Mouse (Mus musculus) limb, embryonic 14.5 days (tissue): ENCODE results near the gene Gm8127. TPM values are rescaled to one million over a fixed set of nuclear protein-coding genes. Genes with fewer than 3 reads are reported as not detected.
"Not testable (repeated sequence)": the region's sequence is repeated elsewhere in the genome, so short reads cannot be mapped to it uniquely, and the experiment has no call there.

ENCODE experiments used
- ATAC-seq: fragments of 200-750 bp; cut with Nextera tagmentation; 2 replicates; pipeline ENCODE4 v1.8.0; 2017; ENCODE audit warnings: low read depth, moderate number of reproducible peaks, moderate TSS enrichment; ENCODE audit not compliant: low FRiP score
- DNase-seq: peaks from one replicate; pipeline ENCODE4 v3.0.0-alpha.2; 2015; ENCODE audit warnings: low spot score
- H3K27ac ChIP-seq: fragments of 300-500 bp; sonication (generic); replicated peaks from 2 replicates; pipeline ENCODE4 v1.5.1; 2014; ENCODE audit warnings: low read depth, mild to moderate bottlenecking, low read length, moderate library complexity, mixed read lengths
- H3K27me3 ChIP-seq: fragments of 300-500 bp; sonication (generic); 2 replicates; pipeline ENCODE4 v1.6.1; 2014; ENCODE audit warnings: low read length, mixed read lengths; ENCODE audit not compliant: control insufficient read depth, insufficient read depth
- H3K36me3 ChIP-seq: fragments of 300-500 bp; sonication (generic); 2 replicates; pipeline ENCODE4 v1.6.1; 2014; ENCODE audit warnings: mild to moderate bottlenecking, low read length, moderate library complexity, mixed read lengths; ENCODE audit not compliant: control insufficient read depth, insufficient read depth
- H3K4me1 ChIP-seq: fragments of 300-500 bp; sonication (generic); 2 replicates; pipeline ENCODE4 v1.6.1; 2014; ENCODE audit warnings: antibody characterized with exemption, low read length, mixed read lengths; ENCODE audit not compliant: control insufficient read depth, insufficient read depth
- H3K4me2 ChIP-seq: fragments of 300-500 bp; sonication (generic); replicated peaks from 2 replicates; pipeline ENCODE4 v1.6.1; 2014; ENCODE audit warnings: low read depth, mild to moderate bottlenecking, low read length, moderate library complexity; ENCODE audit not compliant: severe bottlenecking
- H3K4me3 ChIP-seq: fragments of 300-500 bp; sonication (generic); replicated peaks from 2 replicates; pipeline ENCODE4 v1.5.1; 2014; ENCODE audit warnings: low read length
- H3K9ac ChIP-seq: fragments of 300-500 bp; sonication (generic); 2 replicates; pipeline ENCODE4 v1.6.1; 2014; ENCODE audit warnings: mild to moderate bottlenecking, low read depth, low read length, moderate library complexity; ENCODE audit not compliant: severe bottlenecking
- H3K9me3 ChIP-seq: fragments of 300-500 bp; sonication (generic); 2 replicates; pipeline ENCODE4 v1.6.1; 2016; ENCODE audit warnings: low read length; ENCODE audit not compliant: control insufficient read depth
- WGBS: fragments of 180-500 bp; shearing (Covaris S2); extraction: QIAGEN DNeasy Blood & Tissue Kit; methylation state at CpG from one replicate; pipeline ENCODE4 v1.1.7; 2014; 5-methylcytosine and 5-hydroxymethylcytosine counted together
- polyA plus RNA-seq, 2 experiments: library from polyadenylated mRNA; depleted of rRNA in 1 of 2; stranded (reverse) in 1 of 2; unstranded in 1 of 2; fragments of >200 nt; fragmentation: Nextera tagmentation in 1 of 2; extraction: Ambion mirVana in 1 of 2; gene quantifications; 2 replicates each; pipeline versions ENCODE4 v1.2.1 to v1.2.3; 2012 to 2014

Gene Gm8127
- polyA plus RNA-seq, 2 experiments, result not detected

DNA sequence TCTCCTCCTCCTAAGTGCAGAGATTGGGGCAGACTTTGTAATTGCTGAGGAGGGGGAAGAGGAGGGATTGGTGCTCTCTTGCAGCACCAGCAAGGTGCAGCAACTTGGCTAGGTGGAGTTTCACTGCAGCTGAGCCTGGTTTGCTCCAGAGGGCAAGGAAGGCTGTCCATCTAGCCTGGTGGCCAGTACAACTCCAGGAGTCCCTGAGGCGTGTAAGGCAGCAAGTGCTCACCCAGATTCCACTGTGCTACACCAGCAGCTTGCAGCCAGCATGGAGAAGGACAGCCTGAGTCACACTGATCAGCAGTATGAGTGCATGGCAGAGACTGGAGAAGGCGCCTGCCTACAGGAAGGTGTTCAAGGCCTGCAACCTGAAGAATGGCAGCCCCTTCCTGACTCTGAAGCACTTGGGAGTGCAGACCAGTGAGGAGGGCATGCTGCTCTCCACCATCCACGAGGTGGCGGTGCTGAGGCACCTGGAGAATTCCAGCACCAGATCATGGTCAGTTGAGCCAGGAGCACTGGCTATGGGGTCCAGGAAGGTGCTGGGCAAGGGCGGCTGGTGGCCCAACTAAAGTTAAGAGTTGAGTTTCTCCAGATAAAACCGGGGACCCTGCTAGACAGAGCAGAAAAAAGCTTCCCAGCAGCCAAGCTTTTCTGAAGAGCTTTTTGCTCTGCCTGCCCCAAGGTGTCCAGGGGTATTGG lies 42.9 kb downstream of the Gm8127 start:
- H3K9me3 ChIP-seq, H3K36me3 ChIP-seq, ATAC-seq, DNase-seq, H3K27ac ChIP-seq, H3K4me2 ChIP-seq, H3K9ac ChIP-seq, H3K4me1 ChIP-seq, H3K27me3 ChIP-seq, H3K4me3 ChIP-seq: not testable (repeated sequence)
- whole genome bisulfite sequencing, result 37% methylated on average over 5 of the region's 6 CpGs

DNA sequence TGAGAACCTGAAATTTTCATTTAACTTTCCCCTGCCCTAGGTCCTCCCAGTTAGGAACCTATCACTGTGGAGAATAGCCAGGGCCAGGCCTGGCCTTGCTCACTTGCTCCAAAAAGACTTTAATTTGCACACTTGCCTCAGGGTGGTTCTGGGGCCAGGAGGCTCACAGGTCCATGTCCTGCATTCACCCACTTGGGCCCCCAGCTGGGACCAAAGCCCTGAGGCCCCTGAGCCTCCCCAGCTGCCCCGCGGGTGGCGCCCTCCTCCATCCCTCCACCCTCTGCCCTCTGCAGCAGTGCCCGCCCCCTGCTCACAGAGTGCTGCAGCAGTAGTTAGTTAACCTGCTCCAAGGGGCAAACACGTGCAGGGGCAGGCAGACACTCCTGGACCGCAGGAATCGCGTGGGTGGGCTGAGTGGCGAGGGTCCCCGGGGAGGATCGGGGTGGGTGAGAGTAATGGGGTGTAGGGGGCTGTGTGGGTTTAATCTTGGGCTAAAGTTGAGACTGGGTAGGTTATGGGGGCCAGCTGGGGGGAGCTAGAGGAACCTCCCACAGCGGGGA lies 43.9 kb downstream of the Gm8127 start:
- not testable (repeated sequence) for H3K27ac ChIP-seq, H3K4me2 ChIP-seq, H3K4me3 ChIP-seq, ATAC-seq, H3K9me3 ChIP-seq, H3K9ac ChIP-seq, DNase-seq, H3K27me3 ChIP-seq, H3K36me3 ChIP-seq, H3K4me1 ChIP-seq
- 27% methylated on average over 9 of the region's 12 CpGs for WGBS

Other genes with a start within 250 kb of the Gm8127 start
- not detected in 2 replicates for gene Gm8094, start 217.2 kb downstream of the Gm8127 start, polyA plus RNA-seq (2012; rRNA removed)
- gene Gm8094, start 217.2 kb downstream of the Gm8127 start, polyA plus RNA-seq (2014; fragmentation: Nextera tagmentation; extraction: Ambion mirVana), result not detected in 2 replicates
- gene Gm8104, start 193.2 kb downstream of the Gm8127 start, polyA plus RNA-seq (2012; rRNA removed), result not detected in 2 replicates
- gene Gm8104, start 193.2 kb downstream of the Gm8127 start, polyA plus RNA-seq (2014; fragmentation: Nextera tagmentation; extraction: Ambion mirVana), result not detected in 2 replicates
- not detected in 2 replicates for gene Gm7233, start 114.0 kb downstream of the Gm8127 start, polyA plus RNA-seq (2012; rRNA removed)
- gene Gm7233, start 114.0 kb downstream of the Gm8127 start, polyA plus RNA-seq (2014; fragmentation: Nextera tagmentation; extraction: Ambion mirVana), result not detected in 2 replicates
- gene Gm8122, start 58.5 kb downstream of the Gm8127 start, polyA plus RNA-seq (2012; rRNA removed), result not detected in 2 replicates
- not detected in 2 replicates for gene Gm8122, start 58.5 kb downstream of the Gm8127 start, polyA plus RNA-seq (2014; fragmentation: Nextera tagmentation; extraction: Ambion mirVana)
- not detected in 2 replicates for gene Gm8126, start 35.2 kb downstream of the Gm8127 start, polyA plus RNA-seq (2012; rRNA removed)
- not detected in 2 replicates for gene Gm8126, start 35.2 kb downstream of the Gm8127 start, polyA plus RNA-seq (2014; fragmentation: Nextera tagmentation; extraction: Ambion mirVana)
- gene Gm9732, start 18.8 kb downstream of the Gm8127 start, polyA plus RNA-seq (2012; rRNA removed), result not detected in 2 replicates
- not detected in 2 replicates for gene Gm9732, start 18.8 kb downstream of the Gm8127 start, polyA plus RNA-seq (2014; fragmentation: Nextera tagmentation; extraction: Ambion mirVana)
- not detected in 2 replicates for gene 1700001F09Rik, start 54.0 kb upstream of the Gm8127 start, polyA plus RNA-seq (2012; rRNA removed)
- not detected in 2 replicates for gene 1700001F09Rik, start 54.0 kb upstream of the Gm8127 start, polyA plus RNA-seq (2014; fragmentation: Nextera tagmentation; extraction: Ambion mirVana)
- gene Gm8138, start 122.5 kb upstream of the Gm8127 start, polyA plus RNA-seq (2012; rRNA removed), result not detected in 2 replicates
- not detected in 2 replicates for gene Gm8138, start 122.5 kb upstream of the Gm8127 start, polyA plus RNA-seq (2014; fragmentation: Nextera tagmentation; extraction: Ambion mirVana)
- gene Gm5799, start 249.7 kb upstream of the Gm8127 start, polyA plus RNA-seq (2012; rRNA removed), result not detected in 2 replicates
- not detected in 2 replicates for gene Gm5799, start 249.7 kb upstream of the Gm8127 start, polyA plus RNA-seq (2014; fragmentation: Nextera tagmentation; extraction: Ambion mirVana)